13 mouse cellular contexts compared by ENCODE assay signal in the genomic region with DNA sequence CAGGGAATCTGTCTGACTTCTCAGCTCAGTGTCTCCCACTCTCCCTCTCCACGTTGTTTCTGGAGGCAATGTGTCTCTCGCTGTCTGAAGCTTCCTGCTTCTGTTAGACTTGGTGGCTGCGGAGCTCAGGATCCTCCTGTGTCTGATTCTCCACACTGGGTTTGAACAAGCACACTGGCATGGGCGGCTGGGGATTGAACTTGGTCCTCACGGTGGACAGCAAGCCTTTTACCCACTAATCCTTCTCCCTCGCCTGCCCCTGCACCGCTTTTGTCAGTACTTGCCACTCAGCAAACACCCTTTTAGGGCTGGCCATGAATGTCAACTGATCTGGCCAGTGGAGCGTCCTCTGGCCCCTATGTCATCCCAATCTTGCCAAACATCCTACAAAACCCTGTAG. TPM values are rescaled to one million over a fixed set of nuclear protein-coding genes. Genes with fewer than 3 reads are reported as not detected.
DNase-seq lines count a peak whose midpoint lies in the region; ATAC-seq and TF ChIP-seq lines count a peak whose summit lies in the region.
"Had no signal": no experiment of that assay in that cellular context is flagged by ENCODE, and none has a peak within 500 bp of the region (broad histone marks: within the 10 kb centered on the region; RNA-seq: fewer than 3 reads in every experiment).

No protein-coding gene starts in this region.

- 27% methylated on average over 8 of the region's 8 CpGs for WGBS in heart, embryonic 12.5 days
- 36% methylated on average over 8 of the region's 8 CpGs for WGBS in lung, embryonic 14.5 days
- WGBS in embryonic facial prominence, embryonic 10.5 days = 72% methylated on average over 8 of the region's 8 CpGs
- 36% methylated on average over 8 of the region's 8 CpGs for WGBS in liver, embryonic 13.5 days (ENCODE audit: insufficient replicate concordance)

- H3K9me3 ChIP-seq in heart, embryonic 12.5 days (replicated peaks) = no peaks in the 10 kb centered on the region
- no peaks in the 10 kb centered on the region for H3K9me3 ChIP-seq in lung, embryonic 14.5 days (ENCODE audit: low read depth, low read length)
- no peaks in the 10 kb centered on the region for H3K9me3 ChIP-seq in embryonic facial prominence, embryonic 10.5 days
- H3K9me3 ChIP-seq in liver, embryonic 13.5 days (replicated peaks) = no peaks in the 10 kb centered on the region

- intact Hi-C loops in heart, postnatal 14 days (cut with DNase I) = no loop called here
- intact Hi-C loops in left cerebral cortex, postnatal 25 days (cut with DNase I) = no loop called here

- peaks cover 88% of the 10 kb centered on the region for H3K4me1 ChIP-seq in heart, embryonic 12.5 days (replicated peaks)
- H3K4me1 ChIP-seq in lung, embryonic 14.5 days (ENCODE audit: insufficient read depth) = peaks cover 23% of the 10 kb centered on the region
- peaks cover 34% of the 10 kb centered on the region for H3K4me1 ChIP-seq in embryonic facial prominence, embryonic 10.5 days
- H3K4me1 ChIP-seq in liver, embryonic 13.5 days (replicated peaks) = peaks cover 95% of the 10 kb centered on the region

- H3K36me3 ChIP-seq in heart, embryonic 12.5 days = no peaks in the 10 kb centered on the region
- H3K36me3 ChIP-seq in lung, embryonic 14.5 days (ENCODE audit: insufficient read depth) = no peaks in the 10 kb centered on the region
- no peaks in the 10 kb centered on the region for H3K36me3 ChIP-seq in embryonic facial prominence, embryonic 10.5 days (replicated peaks)
- H3K36me3 ChIP-seq in liver, embryonic 13.5 days = no peaks in the 10 kb centered on the region

- peak overlapping the region; percentile 17; the same call in 1 of the 2 replicates for H3K9ac ChIP-seq in heart, embryonic 12.5 days
- H3K9ac ChIP-seq in lung, embryonic 14.5 days = peak overlapping the region; percentile 0; the same call in 1 of the 2 replicates
- peak overlapping the region; percentile 78 for H3K9ac ChIP-seq in liver, embryonic 13.5 days

- H3K27me3 ChIP-seq in heart, embryonic 12.5 days (replicated peaks) = no peaks in the 10 kb centered on the region
- H3K27me3 ChIP-seq in lung, embryonic 14.5 days (ENCODE audit: insufficient read depth, low read length) = no peaks in the 10 kb centered on the region
- no peaks in the 10 kb centered on the region for H3K27me3 ChIP-seq in embryonic facial prominence, embryonic 10.5 days (replicated peaks; ENCODE audit: low read depth, poor library complexity, severe bottlenecking)
- no peaks in the 10 kb centered on the region for H3K27me3 ChIP-seq in liver, embryonic 13.5 days

- peak overlapping the region; percentile 29 for H3K4me2 ChIP-seq in heart, embryonic 12.5 days
- peak overlapping the region; percentile 35 for H3K4me2 ChIP-seq in lung, embryonic 14.5 days
- peak overlapping the region; percentile 71 for H3K4me2 ChIP-seq in liver, embryonic 13.5 days

- H3K27ac ChIP-seq in heart, embryonic 12.5 days (ENCODE audit: poor library complexity, severe bottlenecking) = peak overlapping the region; percentile 98
- H3K27ac ChIP-seq in lung, embryonic 14.5 days (ENCODE audit: low read depth) = peak overlapping the region; percentile 86
- H3K27ac ChIP-seq in embryonic facial prominence, embryonic 10.5 days (replicated peaks) = peak overlapping the region; percentile 41; the same call in 1 of the 2 replicates
- H3K27ac ChIP-seq in liver, embryonic 13.5 days = peak overlapping the region; percentile 99
- H3K27ac ChIP-seq: macrophage had no signal

- ATAC-seq in heart, embryonic 12.5 days (ENCODE audit: insufficient number of reproducible peaks, low FRiP score) = no peak
- ATAC-seq in lung, embryonic 14.5 days (ENCODE audit: insufficient read depth) = no peak
- ATAC-seq in liver, embryonic 13.5 days (ENCODE audit: low read depth) = no peak

- no peak for DNase-seq in heart, postnatal 14 days
- no peak for DNase-seq in lung, embryonic 14.5 days
- no peak for DNase-seq in lung, postnatal 10 days
- DNase-seq in embryonic facial prominence, embryonic 10.5 days (ENCODE audit: low spot score) = no peak
- no peak for DNase-seq in liver, embryonic 13.5 days
- no peak for DNase-seq in c-Kit-positive CD71-positive TER-119-positive erythroid progenitor cells, embryonic 14.5 days (ENCODE audit: low spot score)
- DNase-seq in left cerebral cortex, postnatal 25 days (ENCODE audit: low spot score in 2 of 2) = no peak
- DNase-seq: B cell, adult 2 months; layer of hippocampus, postnatal 36 days; right cerebral cortex, postnatal 4 days had no signal

- H3K4me3 ChIP-seq in heart, embryonic 12.5 days = no peak overlapping the region
- H3K4me3 ChIP-seq in lung, embryonic 14.5 days (ENCODE audit: low read depth, low read length) = no peak overlapping the region
- no peak overlapping the region for H3K4me3 ChIP-seq in embryonic facial prominence, embryonic 10.5 days
- peak overlapping the region; percentile 50 for H3K4me3 ChIP-seq in liver, embryonic 13.5 days (replicated peaks)
- H3K4me3 ChIP-seq: heart, adult 2 months had no signal

- no peak for TF ChIP-seq CTCF in lung, embryonic 14.5 days (IDR thresholded peaks at IDR 0.05; ENCODE audit: low read depth)

RNA-seq across cellular contexts. Expression of a gene that starts 22.5 kb away (rescaled TPM):
- 56.2 and 62.8 TPM in 2 replicates for polyA plus RNA-seq in heart, embryonic 12.5 days (2016; fragmentation: Nextera tagmentation; extraction: Ambion mirVana)
- 10 to 100 TPM; 13.6 to 15.5 TPM for total RNA-seq in heart, postnatal 14 days (2021)
- polyA plus RNA-seq in lung, embryonic 14.5 days (2014; fragmentation: Nextera tagmentation; extraction: Ambion mirVana) = 13.6 and 15.3 TPM in 2 replicates
- polyA plus RNA-seq in embryonic facial prominence, embryonic 10.5 days (2016; fragmentation: Nextera tagmentation; extraction: Ambion mirVana) = 7.2 and 7.3 TPM in 2 replicates
- polyA plus RNA-seq in liver, embryonic 13.5 days (2015; fragmentation: Nextera tagmentation; extraction: Ambion mirVana) = 2.5 and 2.8 TPM in 2 replicates
- 1 to 10 TPM; 1.4 to 2.2 TPM for total RNA-seq in left cerebral cortex, postnatal 25 days (2021)

Comparison
In these comparisons a context has a peak if more than half of its experiments do, and no peak if none do; other contexts are left out.
1. H3K27ac ChIP-seq: peak in every context shown above with its lines; median percentile 99 in liver, embryonic 13.5 days; 98 in heart, embryonic 12.5 days; 86 in lung, embryonic 14.5 days; 41 in embryonic facial prominence, embryonic 10.5 days.
2. H3K9ac ChIP-seq: peak in every context shown above with its lines; median percentile 78 in liver, embryonic 13.5 days; 17 in heart, embryonic 12.5 days; 0 in lung, embryonic 14.5 days.